Mouse (Mus musculus) cerebellum, adult 2 months (tissue): ENCODE results near the gene Bach2.

Experiments used
- CTCF ChIP-seq: fragments of 200-500 bp; IDR thresholded peaks from 2 replicates; pipeline ENCODE4 v1.5.1; 2011; ENCODE audit warnings: low read depth, mild to moderate bottlenecking, control low read depth, low read length, moderate library complexity, borderline replicate concordance; ENCODE audit not compliant: insufficient read depth
- POLR2A ChIP-seq: fragments of 200-500 bp; IDR thresholded peaks from 2 replicates; pipeline ENCODE4 v1.6.1; 2011; ENCODE audit warnings: low read length, control low read depth, borderline replicate concordance; ENCODE audit not compliant: insufficient read depth

DNA sequence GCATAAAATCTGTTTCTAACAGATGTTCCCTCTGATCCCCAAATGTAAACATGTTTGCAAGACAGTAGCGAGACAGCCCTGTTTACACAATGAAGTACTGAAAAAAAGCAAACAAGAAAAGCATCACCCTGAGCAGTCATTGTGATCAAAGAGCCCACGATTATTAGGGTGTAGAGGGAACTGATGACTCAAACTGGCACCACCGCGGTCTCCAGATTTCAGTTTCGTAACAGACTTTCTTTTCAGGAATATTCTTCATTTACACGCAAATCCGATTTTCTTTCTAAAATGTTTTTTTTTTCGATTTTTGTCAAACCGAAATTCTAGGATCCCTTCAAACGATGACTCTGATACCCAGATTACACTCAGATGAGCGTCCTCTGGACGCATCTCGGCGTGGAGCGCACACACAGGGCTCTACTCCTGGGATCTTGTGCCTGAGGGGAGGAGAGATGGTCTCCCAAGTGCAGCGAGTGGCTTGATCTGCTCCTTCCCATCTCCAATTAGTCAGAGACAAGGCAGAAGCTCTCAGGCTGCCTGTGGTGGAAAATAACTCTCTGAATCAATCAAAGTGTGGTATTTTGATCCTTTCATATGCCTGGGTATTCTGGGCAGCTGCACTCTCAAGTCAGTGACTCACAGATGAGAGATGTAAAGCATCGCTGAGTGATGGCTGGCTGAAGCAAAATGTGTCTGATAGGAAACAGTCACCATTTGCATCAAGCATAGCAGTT, 166.7 kb downstream of the Bach2 start:
- TF ChIP-seq CTCF (no peak), POLR2A (no peak)
